Mouse (Mus musculus) thymus, postnatal 10 days (tissue): Measurements from ENCODE around the gene Tmem107.

Source experiments
- DNase-seq, 2 experiments: peaks; one replicate each; pipeline ENCODE4 v3.0.0; 2021; ENCODE audit warnings: low spot score in 2 of 2

The Tmem107 gene

GRCm38 (mm10) chr11:69059357-69059974 is 11.1 kb upstream of the Tmem107 start, which contains the start of gene Borcs6:
Gene Borcs6 (plus strand): TSS chr11:69059717.
- peak; percentile 93 to 94 for DNase-seq

GRCm38 (mm10) chr11:69059975-69060411 is 10.6 kb upstream of the Tmem107 start:
- DNase-seq = peak in 1 of 2 experiments; percentile 62

- no peak for DNase-seq
Measured at GRCm38 (mm10) chr11:69060448-69061254, 10.0 kb upstream of the Tmem107 start.

GRCm38 (mm10) chr11:69061255-69061912 is 9.2 kb upstream of the Tmem107 start:
- no peak for DNase-seq

DNA sequence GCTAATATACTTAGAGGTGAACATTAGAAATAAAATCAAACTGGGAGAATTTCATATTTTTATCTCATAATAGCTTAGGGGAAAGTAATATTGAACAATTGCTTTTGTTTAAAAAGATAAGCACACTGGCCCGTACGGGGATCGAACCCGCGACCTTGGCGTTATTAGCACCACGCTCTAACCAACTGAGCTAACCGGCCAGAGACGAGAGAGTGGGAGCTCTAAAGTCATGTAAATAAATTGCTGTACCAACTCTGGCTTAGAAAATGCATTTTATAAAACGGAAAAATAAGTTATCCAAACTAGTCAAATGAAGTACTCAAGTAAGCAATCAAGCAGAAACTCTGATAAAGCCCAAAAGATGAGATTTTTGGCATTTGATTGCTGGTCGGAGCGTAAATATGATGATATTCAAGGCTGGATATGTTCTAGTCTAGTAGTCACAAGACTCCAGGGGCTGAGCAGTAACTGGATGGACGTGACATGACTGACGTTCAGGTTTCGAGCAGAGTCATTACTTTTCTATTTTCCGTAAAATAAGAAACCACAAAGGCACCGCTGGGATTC is 8.3 kb upstream of the Tmem107 start:
- DNase-seq = peak; percentile 58 to 67

GRCm38 (mm10) chr11:69062761-69063224 is 7.8 kb upstream of the Tmem107 start:
- DNase-seq = peak; percentile 92 to 97

- DNase-seq = peak; percentile 73 to 89
Measured at GRCm38 (mm10) chr11:69063413-69064201, 7.0 kb upstream of the Tmem107 start.

DNA sequence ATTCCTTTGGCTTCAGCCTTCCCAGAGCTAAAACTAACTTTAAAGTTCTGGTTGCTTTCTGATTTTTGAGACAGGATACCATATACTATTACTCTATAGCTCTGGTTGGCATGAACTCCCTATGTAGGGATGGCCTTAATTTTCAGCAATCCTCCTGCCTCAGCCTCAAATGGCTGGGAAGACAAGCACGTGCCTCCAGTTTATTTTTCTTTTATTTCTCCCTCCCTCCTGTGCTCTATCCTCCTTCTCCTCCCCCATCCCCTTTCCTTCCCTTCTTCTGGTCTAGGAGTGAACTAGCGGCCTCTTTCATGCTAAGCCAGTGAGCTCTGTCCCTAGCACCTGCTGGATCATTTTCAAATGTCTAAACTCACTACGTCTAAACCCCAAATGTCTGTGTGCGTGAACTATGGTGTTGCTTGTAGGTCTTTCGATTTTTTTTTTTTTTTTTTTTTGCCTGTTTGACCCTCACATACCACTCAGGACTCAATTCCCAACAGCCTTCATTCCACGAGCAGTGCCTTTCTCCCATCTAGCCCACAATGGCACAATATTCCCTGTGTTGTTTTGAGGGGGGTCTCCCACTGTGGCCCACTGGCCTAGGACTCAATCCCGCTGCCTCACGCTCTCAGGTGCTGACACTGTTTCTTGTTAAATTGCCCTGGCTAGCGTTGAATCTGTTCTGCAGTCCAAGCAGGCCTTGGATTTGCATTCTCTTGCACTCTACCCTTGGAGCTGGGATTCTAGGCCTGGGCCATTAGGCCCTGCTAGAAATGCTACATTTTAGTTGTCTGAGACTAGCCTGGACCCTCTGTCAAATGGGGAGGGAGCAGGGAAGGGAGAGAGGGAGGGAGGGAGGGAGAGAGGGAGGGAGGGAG is 6.1 kb upstream of the Tmem107 start:
- DNase-seq = no peak

DNA sequence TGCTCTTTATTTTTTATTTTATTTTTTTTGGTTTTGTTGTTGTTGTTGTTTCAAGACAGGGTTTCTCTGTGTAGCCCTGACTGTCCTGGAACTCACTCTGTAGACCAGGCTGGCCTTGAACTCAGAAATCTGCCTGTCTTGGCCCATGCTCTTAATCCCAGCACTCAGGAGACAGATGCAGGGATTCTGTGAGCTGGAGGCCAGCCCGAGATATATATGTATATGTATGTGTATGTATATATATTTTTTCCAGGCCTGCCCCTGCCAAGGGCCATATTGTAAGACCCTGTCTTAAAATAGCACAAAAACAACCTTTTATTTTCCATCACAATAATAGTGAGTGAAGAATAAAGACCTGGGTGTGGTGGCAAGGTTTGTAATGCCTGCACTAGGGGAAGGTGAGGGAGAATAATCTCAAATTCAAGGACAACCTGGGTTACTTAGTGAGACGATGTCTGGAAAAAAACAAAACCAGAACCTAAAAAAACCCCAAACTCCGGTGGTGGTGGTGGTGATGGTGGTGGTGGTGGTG is 5.1 kb upstream of the Tmem107 start:
- no peak for DNase-seq

DNA sequence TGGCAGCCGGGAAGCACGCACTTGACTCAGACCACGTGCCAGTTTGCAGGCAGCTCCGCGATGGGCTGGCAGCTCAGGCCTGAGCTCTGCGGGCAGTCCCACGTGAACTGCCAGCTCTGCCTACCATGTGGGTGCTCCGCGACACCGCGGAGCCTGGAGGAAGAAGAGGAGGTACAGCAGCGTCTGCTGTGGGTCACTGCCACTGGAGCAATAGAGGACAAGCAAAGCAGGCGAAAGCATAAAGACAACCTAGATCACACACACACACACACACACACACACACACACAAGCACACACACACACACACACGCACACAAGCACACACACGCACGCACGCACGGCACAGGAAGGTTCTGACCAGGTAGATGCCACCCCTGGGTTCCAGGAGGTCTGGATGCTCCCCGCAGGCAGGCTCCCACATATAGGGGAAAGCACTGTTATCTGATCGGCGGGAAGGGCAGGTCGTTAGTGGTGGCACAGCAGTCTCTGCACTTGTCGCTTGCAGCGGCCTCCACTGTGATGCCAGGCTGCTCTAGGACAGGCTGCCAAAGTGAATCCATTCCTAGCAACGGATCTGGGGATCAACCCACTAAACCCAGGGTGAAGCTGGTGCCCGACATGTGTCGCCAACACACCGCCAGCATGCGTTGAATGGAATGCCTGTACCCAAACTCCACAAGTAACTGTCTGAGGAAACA is 4.3 kb upstream of the Tmem107 start:
- DNase-seq = no peak

DNA sequence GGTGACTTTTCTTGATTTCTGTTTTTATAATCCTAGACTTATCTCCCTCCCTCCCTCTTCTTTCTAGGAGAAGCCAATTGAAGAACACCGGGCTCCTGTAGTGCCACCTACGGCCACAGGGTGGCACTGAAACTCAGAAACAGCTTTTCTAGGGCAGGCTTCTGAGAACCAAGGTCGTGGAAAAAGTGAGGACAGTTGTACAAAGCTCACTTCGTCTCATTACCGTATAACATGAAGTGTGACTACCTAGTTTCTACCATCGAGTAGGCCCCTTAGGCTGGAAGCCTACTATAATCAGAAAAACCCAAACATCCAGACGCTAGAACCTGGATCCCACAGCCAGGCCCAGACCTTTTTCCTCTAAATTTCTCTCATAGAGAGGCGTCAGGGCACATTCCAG is 3.6 kb upstream of the Tmem107 start:
- peak; percentile 61 to 83 for DNase-seq

- no peak for DNase-seq
Measured at GRCm38 (mm10) chr11:69067601-69068000, 3.0 kb upstream of the Tmem107 start.

DNA sequence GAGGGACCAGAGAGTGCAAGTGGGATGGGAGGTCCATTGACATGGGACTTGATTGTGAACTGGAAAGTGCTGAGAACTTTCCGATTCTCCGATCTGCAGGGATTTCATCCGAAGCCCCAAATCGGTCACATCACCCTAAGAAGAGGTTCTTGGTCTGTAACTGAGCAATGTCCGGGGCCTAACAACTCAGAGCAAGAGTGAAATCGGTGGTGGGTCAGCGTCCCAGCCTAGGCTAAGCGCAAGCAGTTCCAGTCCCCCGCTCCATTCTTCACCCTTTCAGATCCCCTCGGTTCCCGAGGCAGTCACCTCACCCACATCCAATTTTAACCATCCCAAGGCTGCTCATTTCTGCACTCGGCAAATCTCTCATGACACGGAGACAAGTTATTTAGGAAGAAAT is 513 bp upstream of the Tmem107 start:
- DNase-seq = no peak

GRCm38 (mm10) chr11:69071262-69071661 is 656 bp downstream of the Tmem107 start:
- no peak for DNase-seq

GRCm38 (mm10) chr11:69072234-69072633 is 1.6 kb downstream of the Tmem107 start:
- no peak for DNase-seq

DNA sequence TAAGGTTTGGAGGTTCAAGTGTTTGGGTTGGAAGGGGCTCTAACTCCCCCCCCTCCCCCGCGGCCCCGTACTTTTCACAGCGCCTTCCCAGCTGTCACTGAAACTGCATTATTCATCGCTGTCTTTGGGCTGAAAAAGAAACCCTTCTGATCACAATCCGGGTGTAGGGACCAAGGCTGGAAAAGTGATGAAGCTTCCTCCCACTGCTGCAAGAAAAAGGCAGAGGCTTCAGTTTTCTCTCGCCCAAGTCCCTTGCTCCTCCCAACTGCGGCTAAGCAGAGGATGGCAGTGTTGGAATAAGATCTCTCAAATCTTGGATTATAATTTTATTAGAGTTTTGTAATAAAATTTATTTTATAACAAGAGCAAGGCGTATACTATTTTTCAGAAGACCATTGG is 2.1 kb downstream of the Tmem107 start:
- DNase-seq = no peak

GRCm38 (mm10) chr11:69073065-69073888 is 2.7 kb downstream of the Tmem107 start:
- DNase-seq = peak; percentile 76 to 86

DNA sequence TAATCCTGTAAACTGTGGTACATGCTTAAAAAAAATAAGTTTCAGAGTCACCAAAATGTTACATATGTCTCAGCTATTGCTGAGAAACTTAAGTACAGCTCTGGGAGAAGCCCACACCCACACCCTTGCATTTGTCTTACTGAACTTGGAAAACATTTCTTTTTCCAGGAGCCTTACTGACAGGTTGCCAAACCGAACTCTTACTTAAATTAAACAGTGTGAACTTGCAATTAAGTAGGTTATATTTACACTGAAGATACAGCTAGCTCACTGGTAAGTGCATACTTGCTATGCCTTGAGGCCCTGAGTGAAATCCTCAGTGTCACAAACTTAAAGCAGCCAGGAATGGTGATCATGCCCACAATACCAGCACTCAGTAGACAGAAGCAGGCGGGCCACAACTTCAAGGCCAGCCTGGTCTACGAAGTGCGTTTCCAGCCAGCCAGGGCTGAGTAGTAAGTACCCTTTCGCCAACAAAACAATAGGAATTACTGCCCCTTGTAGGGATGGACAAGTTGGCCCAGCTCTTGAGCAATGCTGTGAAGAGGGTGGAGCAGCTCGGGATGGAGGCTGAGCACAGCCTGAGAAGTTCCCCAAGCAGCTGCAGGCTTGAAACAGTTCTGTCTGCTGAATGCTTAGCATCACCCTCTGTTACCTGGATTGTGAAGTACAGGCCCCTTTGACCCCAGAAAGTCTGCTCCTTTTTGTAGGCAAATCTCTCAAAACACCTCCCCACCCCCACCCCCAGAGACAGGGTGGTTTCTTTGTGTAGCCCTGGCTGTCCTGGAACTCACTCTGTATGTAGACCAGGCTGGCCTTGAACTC is 3.6 kb downstream of the Tmem107 start:
- DNase-seq = no peak
